Mouse (Mus musculus) embryonic facial prominence, embryonic 11.5 days (tissue): ENCODE measurements at regions not wholly inside any gene's neighbourhood (a gene's known extent, or its start where the extent isn't known, plus 50 kb on each side); places are given as distances from the start of the nearest gene placed in this dataset.
"Not testable (repeated sequence)": the region's sequence is repeated elsewhere in the genome, so short reads cannot be mapped to it uniquely, and the experiment has no call there.

Experiments
- ATAC-seq: fragments of 200-750 bp; cut with Nextera tagmentation; replicated peaks from 2 replicates; pipeline ENCODE4 v1.8.0; 2017; ENCODE audit warnings: low read depth; ENCODE audit not compliant: insufficient number of reproducible peaks, low FRiP score, low TSS enrichment
- DNase-seq: peaks from one replicate; pipeline ENCODE4 v3.0.0-alpha.2; 2015; ENCODE audit warnings: low spot score
- H3K27ac ChIP-seq: fragments of 300-500 bp; sonication (generic); replicated peaks from 2 replicates; pipeline ENCODE4 v1.5.1; 2014; ENCODE audit warnings: mild to moderate bottlenecking, low read depth, low read length, control low read depth
- H3K27me3 ChIP-seq: fragments of 300-500 bp; sonication (generic); 2 replicates; pipeline ENCODE4 v1.6.1; 2014; ENCODE audit warnings: mild to moderate bottlenecking, low read length, moderate library complexity, mixed read lengths; ENCODE audit not compliant: control insufficient read depth, insufficient read depth
- H3K36me3 ChIP-seq: fragments of 300-500 bp; sonication (generic); replicated peaks from 2 replicates; pipeline ENCODE4 v1.6.1; 2014; ENCODE audit warnings: low read depth, mild to moderate bottlenecking, low read length, moderate library complexity, mixed read lengths; ENCODE audit not compliant: control insufficient read depth, insufficient read depth
- H3K4me1 ChIP-seq: fragments of 300-500 bp; sonication (generic); 2 replicates; pipeline ENCODE4 v1.6.1; 2014; ENCODE audit warnings: low read length, mixed read lengths; ENCODE audit not compliant: control insufficient read depth, insufficient read depth
- H3K4me2 ChIP-seq: fragments of 300-500 bp; sonication (generic); 2 replicates; pipeline ENCODE4 v1.6.1; 2014; ENCODE audit warnings: low read depth, mild to moderate bottlenecking, control low read depth, low read length, moderate library complexity
- H3K4me3 ChIP-seq: fragments of 300-500 bp; sonication (generic); 2 replicates; pipeline ENCODE4 v1.5.1; 2014; ENCODE audit warnings: low read depth, low read length, control low read depth
- H3K9ac ChIP-seq: fragments of 300-500 bp; sonication (generic); replicated peaks from 2 replicates; pipeline ENCODE4 v1.6.1; 2014; ENCODE audit warnings: mild to moderate bottlenecking, control low read depth, low read length
- H3K9me3 ChIP-seq: fragments of 300-500 bp; sonication (generic); replicated peaks from 2 replicates; pipeline ENCODE4 v1.6.1; 2016; ENCODE audit warnings: mild to moderate bottlenecking, low read length, inconsistent platforms, mixed read lengths; ENCODE audit not compliant: control insufficient read depth
- WGBS: fragments of 180-500 bp; shearing (Covaris S2); extraction: QIAGEN DNeasy Blood & Tissue Kit; methylation state at CpG from one replicate; pipeline ENCODE4 v1.1.7; 2014; 5-methylcytosine and 5-hydroxymethylcytosine counted together

GRCm38 (mm10) chr12:3092974-3093373, 216.8 kb downstream of the Rab10 start:
- not testable (repeated sequence) for H3K36me3 ChIP-seq, DNase-seq, H3K9ac ChIP-seq, H3K9me3 ChIP-seq, H3K4me2 ChIP-seq, H3K27me3 ChIP-seq, H3K27ac ChIP-seq, ATAC-seq, H3K4me1 ChIP-seq, H3K4me3 ChIP-seq
- WGBS, result 70% methylated on average over 2 of the region's 3 CpGs

DNA sequence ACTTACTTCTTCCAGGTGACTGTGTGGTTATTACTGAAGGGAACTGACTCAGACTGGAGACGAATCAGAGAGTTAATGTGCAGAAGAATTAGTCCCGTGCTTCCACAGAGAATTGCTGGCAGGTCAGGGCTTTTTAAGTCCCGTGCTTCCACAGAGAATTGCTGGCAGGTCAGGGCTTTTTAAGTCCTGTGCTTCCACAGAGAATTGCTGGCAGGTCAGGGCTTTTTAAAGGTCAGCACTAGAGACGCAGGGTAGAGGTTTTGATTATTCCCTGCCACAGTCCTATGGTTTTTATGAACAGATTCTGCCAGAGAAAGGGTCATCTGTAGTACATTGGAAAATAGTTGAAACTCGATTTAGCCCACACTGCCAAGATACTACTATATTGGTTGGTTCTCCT, 260.2 kb downstream of the Rab10 start:
- not testable (repeated sequence) for ATAC-seq, H3K9ac ChIP-seq, H3K4me1 ChIP-seq, H3K9me3 ChIP-seq, H3K27ac ChIP-seq, DNase-seq, H3K36me3 ChIP-seq, H3K4me3 ChIP-seq, H3K27me3 ChIP-seq, H3K4me2 ChIP-seq
- WGBS, result 73% methylated on average over 5 of the region's 5 CpGs

- ATAC-seq, H3K9me3 ChIP-seq, H3K4me1 ChIP-seq, H3K9ac ChIP-seq, H3K27ac ChIP-seq, H3K27me3 ChIP-seq, H3K36me3 ChIP-seq, H3K4me3 ChIP-seq, DNase-seq, H3K4me2 ChIP-seq: not testable (repeated sequence)
- WGBS, result 90% methylated on average over 16 of the region's 16 CpGs
These were observed 291.3 kb downstream of the Rab10 start for GRCm38 (mm10) chr12:3018446-3018845.

- H3K9ac ChIP-seq, H3K27me3 ChIP-seq, ATAC-seq, H3K4me1 ChIP-seq, H3K4me2 ChIP-seq, DNase-seq, H3K27ac ChIP-seq, H3K4me3 ChIP-seq, H3K9me3 ChIP-seq, H3K36me3 ChIP-seq: not testable (repeated sequence)
- 90% methylated on average over 8 of the region's 8 CpGs for WGBS
These were observed 293.0 kb downstream of the Rab10 start for GRCm38 (mm10) chr12:3016777-3017176.
